Mouse (Mus musculus): Measurements from ENCODE around the gene Gm14548. TPM values are rescaled to one million over a fixed set of nuclear protein-coding genes. Genes with fewer than 3 reads are reported as not detected.
"Not testable (repeated sequence)": the region's sequence is repeated elsewhere in the genome, so short reads cannot be mapped to it uniquely, and the experiment has no call there.

Gene Gm14548
- under 1 TPM in 1 of 2 experiments, not detected in 1; 0.12 TPM for total RNA-seq (2021)
- long read RNA-seq, experiment 1, result 0 reads
- long read RNA-seq, experiment 2, result 0 reads

DNA sequence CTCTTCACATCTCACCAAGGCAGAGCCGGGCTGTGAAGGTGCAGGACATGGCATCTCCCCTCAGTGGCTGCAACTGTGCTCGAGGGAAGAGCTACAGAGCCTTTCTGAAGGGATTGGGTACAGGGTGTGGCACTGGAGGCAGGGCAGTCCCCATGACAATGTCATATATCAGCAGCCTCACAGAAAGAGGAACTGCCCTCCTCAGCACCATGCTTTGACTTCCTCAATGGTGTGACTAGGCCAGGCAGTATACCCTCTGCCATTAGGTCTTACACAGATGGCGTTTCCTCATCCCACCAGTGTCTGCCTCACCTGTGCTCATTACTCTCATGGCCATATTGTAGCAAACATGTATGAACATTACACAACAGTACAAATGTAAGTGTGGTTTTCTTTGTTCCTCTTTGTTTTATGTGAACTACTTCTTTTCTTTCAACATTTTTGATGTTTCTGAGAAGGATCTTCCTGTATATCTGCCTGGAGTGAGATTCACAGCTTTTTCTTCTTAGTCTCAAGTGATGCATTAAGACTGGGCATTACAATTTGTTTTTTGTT lies at the start of gene Gm14548:
Gene Gm14548 (minus strand): TSS at position 85 of the 555 bp plus-strand sequence.
- DNase-seq; intact Hi-C loops (cut with DNase I; ENCODE audit: low total_unique reads): not testable (repeated sequence)

DNA sequence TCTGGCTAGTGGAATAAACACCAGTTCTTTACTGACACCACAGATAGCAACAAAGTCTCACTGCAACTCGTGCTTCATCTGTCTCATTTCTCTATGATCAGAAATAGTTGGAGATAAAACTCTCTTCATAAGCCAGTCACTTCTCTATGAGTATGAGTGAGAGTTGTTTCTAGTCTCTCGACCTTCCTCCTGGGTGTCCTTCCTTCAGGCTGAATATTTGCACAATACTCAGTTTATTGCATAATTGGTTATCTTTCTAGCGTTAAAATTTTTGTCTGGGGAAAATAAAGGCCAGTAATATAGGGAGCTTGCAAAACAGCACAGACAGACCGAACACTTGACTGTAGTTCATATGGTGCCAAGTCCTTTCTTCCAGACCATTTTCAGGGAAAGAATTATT lies 48.2 kb upstream of the Gm14548 start:
- DNase-seq, result no peak
- intact Hi-C loops (cut with DNase I; ENCODE audit: low total_unique reads), result no loop called here

DNA sequence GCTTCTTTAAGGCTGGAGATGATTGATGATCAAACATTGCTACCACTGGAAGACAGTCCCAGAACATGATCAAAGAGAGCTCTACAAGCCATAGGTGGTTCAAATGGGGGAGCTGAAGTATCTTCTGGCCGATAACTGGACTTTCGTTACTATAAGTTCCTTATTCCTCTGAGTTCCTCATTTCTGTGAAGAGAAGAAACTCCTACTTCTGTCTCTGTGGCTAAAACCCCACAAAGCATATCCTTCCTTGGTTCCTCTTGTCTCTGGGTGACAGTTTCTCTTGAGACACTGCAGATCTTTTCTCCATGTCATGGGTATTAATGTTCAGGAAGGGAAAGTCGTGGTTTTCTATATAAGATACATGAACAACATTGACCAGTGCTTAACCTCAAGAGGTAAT lies 43.0 kb upstream of the Gm14548 start:
- no peak for DNase-seq
- intact Hi-C loops (cut with DNase I; ENCODE audit: low total_unique reads), result no loop called here

- DNase-seq, result no peak
- intact Hi-C loops (cut with DNase I; ENCODE audit: low total_unique reads), result no loop called here
These were observed 42.1 kb upstream of the Gm14548 start for GRCm38 (mm10) chr7:3939866-3940525.

DNA sequence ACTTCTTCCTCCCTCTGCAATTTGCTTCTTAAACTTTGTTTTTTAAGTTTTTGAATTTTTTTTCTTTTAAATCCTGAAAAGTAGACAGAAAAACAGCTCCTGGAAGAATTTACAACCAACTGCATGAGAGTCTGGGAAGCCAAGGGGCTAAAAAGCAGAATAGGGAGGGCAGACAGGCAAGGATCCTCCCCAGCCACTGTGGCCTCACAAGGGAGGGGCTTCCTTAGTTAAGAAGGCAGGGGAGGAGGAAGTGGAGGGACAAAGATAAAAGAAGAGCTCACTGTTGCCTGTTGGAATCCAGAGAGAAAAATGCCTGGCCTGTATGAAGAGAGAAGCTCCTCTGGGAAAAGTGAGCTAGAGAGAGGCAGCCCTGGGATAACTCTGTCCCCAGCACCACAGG lies 37.6 kb upstream of the Gm14548 start:
- DNase-seq; intact Hi-C loops (cut with DNase I; ENCODE audit: low total_unique reads): not testable (repeated sequence)

- DNase-seq; intact Hi-C loops (cut with DNase I; ENCODE audit: low total_unique reads): not testable (repeated sequence)
These were observed 17.5 kb upstream of the Gm14548 start, which contains the start of gene Lilra6 for GRCm38 (mm10) chr7:3915387-3915786. Lilra6 (minus strand) TSS chr7:3915503.

- DNase-seq, result no peak
- intact Hi-C loops (cut with DNase I; ENCODE audit: low total_unique reads), result no loop called here
These were observed 5.8 kb upstream of the Gm14548 start for GRCm38 (mm10) chr7:3903704-3904103.

- DNase-seq; intact Hi-C loops (cut with DNase I; ENCODE audit: low total_unique reads): not testable (repeated sequence)
These were observed 22.9 kb downstream of the Gm14548 start for GRCm38 (mm10) chr7:3875032-3875431.

- intact Hi-C loops (cut with DNase I; ENCODE audit: low total_unique reads); DNase-seq: not testable (repeated sequence)
These were observed 53.0 kb downstream of the Gm14548 start, which contains the start of gene Pira2 for GRCm38 (mm10) chr7:3844951-3845350. Pira2 (minus strand) TSS chr7:3845051.

DNA sequence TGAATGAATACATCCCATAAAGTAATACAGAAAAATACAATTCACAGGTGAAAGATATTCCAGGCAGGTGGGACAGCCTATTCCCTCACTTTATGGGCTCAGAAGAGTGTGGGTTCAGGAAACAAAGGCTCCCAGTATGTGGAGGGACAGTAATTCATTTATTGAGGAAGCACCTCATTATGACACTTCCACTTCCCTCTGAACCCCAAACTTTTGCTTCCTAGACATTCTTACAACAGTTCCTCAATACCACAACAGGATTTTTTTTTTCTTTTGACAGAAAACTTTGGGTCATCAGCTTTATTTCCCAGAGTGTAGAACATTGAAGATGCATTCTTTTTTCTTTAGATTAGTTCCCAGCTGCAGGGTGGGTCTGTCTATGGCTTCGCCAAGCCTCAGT lies 60.1 kb downstream of the Gm14548 start:
- DNase-seq; intact Hi-C loops (cut with DNase I; ENCODE audit: low total_unique reads): not testable (repeated sequence)

Other genes with a start within 250 kb of the Gm14548 start
- gene Leng1, start 232.3 kb downstream of the Gm14548 start, total RNA-seq (2021), result 1 to 10 TPM; 4.8 to 5.6 TPM
- gene Tmc4, start 220.6 kb downstream of the Gm14548 start, total RNA-seq (2021), result under 1 TPM; 0.64 to 0.84 TPM
- gene Tsen34, start 205.3 kb downstream of the Gm14548 start, total RNA-seq (2021), result 10 to 100 TPM; 37.3 to 40.6 TPM
- 10 to 100 TPM; 10.6 to 12.8 TPM for gene Mboat7, start 204.6 kb downstream of the Gm14548 start, total RNA-seq (2021)
- gene Rps9, start 194.1 kb downstream of the Gm14548 start, total RNA-seq (2021), result 100 to 1,000 TPM; 561 to 608 TPM
- gene Pirb, start 177.7 kb downstream of the Gm14548 start, total RNA-seq (2021), result 1 to 10 TPM; 1.0 to 1.3 TPM
- gene Gm15448, start 72.4 kb downstream of the Gm14548 start, total RNA-seq (2021), result under 1 TPM in 1 of 2 experiments, not detected in 1; 0.10 TPM
- gene Pira2, start 53.1 kb downstream of the Gm14548 start, total RNA-seq (2021), result under 1 TPM; 0.16 to 0.18 TPM
- gene Lilra6, start 17.4 kb upstream of the Gm14548 start, total RNA-seq (2021), result not detected
- under 1 TPM; 0.24 to 0.37 TPM for gene Lair1, start 165.1 kb upstream of the Gm14548 start, total RNA-seq (2021)
- gene Ttyh1, start 221.3 kb upstream of the Gm14548 start, total RNA-seq (2021), result 1 to 10 TPM; 2.3 to 5.3 TPM
- 10 to 100 TPM; 26.9 to 33.9 TPM for gene Leng8, start 238.9 kb upstream of the Gm14548 start, total RNA-seq (2021)

Data from gastrocnemius, postnatal 14 days (tissue).